Mouse (Mus musculus): ENCODE measurements around the gene Acaca.

Gene Acaca

DNA sequence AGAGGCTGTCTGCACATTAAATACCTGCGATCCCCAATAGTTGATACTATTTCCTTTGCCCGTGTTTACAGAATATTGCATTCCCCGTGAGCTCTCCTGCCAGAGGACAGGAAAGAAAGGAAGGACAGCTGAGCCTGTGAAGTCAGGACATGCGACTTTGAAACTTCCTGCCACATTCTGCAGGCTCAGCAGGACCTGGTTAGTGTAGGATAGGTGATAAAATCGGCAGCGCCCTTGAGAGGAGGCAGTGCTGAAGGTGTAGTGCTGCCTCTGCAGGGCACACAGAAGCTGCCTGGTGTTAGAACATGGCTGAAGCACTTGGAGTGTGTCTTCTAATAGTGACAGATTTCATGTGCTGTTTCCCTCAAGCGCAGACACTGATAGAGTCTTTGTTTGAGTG, 264.1 kb downstream of the Acaca start:
- no peak for DNase-seq (ENCODE audit: low spot score in 2 of 2)

DNA sequence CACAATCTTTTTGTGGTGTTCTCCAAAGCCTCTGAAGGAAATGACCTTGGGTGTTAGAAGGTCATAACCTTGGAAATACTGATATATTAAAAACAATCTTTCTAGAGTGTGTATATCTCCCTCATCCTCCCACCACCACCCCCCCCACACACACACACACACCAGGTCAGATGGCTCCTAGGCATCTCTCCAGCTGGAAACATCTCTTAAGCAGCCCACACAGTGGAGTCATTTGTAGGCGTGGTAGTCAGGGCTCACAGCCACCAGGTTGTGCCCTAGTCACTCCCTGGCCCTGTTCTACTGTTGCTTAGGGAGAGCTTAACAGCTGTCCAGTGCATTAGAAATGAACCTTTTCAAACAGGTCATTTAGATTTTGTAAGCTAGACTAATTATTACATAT, 265.5 kb downstream of the Acaca start:
- DNase-seq (ENCODE audit: low spot score in 2 of 2), result no peak

DNA sequence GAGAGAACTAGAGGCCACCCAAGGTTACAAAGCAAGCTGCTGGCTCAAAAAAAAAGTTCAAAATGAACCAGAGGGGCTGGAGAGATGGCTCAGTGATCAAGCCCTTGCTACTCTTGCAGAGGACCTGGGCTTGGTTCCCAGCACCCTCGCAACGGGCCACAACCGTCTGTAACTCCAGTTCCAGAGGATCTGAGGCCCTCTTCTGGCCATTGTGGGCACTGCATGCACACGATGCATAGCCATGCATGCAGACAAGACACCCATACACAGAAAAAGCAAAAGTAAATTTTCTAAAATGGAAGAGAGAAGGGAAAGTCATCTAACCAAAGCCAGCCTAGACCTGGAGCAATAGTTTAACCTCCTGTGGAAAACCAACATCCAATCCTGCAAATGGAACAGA, 277.3 kb downstream of the Acaca start:
- no peak for DNase-seq (ENCODE audit: low spot score in 2 of 2)

DNA sequence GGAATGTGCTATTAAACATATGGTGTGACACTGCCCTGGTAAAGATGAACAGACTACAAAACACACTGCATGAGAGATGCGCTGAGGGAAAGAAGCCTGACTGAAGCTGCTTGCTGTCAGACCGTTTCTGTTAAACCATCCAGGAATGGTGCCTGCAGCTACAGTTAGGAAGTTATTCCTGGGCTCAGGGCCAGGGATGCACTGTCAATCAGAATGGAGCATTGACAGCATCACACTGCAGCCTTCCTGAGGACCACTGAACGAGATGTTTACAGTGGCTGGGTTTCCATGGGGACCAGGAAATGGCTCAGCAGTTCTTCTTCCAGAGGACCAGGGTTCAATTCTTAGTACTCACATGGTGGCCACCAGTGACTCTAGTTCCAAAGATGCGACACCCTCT, 280.9 kb downstream of the Acaca start:
- DNase-seq (ENCODE audit: low spot score in 2 of 2), result no peak

DNA sequence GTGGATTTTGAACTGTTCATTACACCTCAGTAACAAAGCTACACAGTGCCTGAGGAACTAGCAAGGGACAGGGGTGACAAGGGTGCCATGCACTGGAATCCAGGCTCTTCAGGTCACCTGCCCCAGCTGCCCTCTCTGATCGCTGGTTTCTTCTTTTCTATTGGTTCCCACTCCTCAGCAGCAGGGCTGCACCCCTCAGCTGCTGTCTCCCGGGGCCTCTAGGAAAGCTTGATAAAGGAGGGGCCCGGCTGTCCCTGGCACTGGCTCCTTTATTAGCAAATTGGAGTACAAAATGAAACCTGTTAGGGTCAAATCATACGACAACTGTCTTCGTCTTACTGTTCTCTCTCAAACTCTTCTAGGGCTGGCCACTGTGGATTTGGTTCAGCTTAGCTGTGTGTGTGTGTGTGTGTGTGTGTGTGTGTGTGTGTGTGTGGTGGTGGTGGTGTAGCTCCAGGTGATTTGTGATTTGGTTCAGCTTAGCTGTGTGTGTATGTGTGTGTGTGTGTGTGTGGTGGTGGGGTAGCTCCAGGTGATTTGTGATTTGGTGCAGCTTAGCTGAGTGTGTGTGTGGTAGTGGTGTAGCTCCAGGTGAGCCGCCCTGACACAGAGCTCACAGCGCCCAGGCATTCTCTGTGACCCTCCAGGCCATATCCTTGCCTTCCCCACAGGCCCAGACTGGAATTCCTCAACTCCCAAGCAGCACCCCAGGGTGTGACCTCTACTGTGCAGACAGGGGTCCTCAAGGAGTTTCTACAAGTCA, 281.6 kb downstream of the Acaca start:
- no peak for DNase-seq (ENCODE audit: low spot score in 2 of 2)

DNA sequence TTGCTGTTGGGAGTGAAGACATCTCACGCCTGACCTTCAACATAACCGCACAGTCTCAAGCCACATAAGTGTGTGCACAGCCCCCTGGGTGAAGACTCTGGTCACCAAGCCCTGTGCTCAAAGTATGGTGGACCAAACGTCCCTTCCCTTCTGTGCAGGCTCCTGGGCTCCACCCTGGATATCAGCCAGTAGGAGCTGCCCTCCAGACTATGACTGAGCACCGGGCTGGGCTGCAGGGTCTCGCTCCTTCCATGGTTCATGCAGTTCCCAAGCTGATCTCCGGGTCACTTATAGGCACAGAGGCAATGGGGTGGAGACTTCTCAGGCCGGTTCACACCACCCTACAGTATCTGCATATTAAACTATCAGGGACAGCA, 282.2 kb downstream of the Acaca start:
- DNase-seq (ENCODE audit: low spot score in 2 of 2), result no peak

DNA sequence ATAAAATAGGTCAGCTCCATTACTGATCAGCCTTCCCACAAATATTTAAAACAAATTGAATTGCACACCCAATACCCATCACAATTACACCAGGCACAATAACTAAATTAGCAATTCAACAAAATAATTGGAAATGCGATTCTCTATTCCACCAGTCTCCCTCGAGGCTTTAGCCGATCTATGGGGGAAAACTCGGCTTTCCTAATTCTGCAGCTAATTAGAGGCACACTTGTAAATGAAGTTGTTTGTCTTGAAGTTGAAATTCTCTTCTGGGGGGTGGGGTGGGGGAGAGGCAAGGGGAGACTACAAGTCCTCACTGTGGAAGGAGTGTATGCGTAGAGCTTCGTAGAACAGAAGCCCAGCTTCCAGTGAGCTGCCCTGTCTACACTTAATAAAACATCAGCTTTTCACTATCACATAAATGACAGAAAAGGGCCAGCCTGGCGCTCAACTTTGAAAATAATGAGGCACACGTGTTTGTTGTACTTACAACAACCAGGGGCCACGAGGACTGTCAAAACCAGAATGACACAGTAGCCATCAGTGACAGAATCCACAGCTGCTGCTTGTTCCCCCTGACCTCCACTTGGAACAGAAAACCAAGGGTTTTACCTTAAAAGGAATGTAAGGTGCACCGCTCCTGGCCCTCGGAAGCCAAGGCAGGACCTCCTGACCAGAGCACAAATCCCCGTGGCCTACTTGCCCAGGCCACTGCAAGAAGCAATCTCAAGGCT, 282.9 kb downstream of the Acaca start:
- DNase-seq (ENCODE audit: low spot score in 2 of 2), result no peak

DNA sequence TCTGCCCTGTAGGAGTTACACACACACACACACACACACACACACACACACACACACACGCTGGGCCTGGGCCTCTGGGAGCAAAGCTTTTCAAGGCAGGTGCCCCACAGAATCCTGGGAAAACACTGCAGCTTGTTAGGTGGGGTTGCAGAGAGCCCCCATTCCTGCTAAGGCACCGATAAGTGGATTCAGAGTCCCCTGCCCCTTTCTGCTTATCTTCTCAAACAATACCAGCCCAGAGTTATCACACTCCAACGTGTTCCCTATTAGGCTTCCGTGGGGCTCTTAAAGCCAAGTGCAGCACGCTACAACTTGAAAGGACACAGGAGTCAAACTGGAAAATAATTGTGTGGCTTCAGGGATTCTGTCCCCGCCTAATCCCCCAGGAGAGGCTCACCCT, 283.6 kb downstream of the Acaca start:
- peak in 1 of 2 experiments; percentile 17 for DNase-seq (ENCODE audit: low spot score in 2 of 2)

DNA sequence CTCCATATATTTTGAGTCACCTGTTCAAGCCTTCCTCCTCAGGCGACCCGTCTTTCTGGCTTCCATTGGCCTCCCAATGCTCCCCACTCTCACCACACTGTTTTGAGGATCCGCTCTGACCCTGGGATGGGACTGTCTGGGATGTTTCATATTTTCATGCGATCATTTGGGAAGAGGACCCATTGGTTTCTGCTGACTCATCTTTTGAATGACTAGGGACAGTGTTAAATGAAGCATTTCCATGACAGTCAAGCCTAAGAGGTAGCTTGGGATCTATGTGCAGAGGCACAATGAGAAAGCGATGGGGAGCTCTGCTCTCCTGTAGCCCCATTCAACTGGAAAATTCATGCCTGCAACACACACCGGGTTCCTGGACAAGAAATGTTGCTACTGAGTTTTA, 291.3 kb downstream of the Acaca start:
- no peak for DNase-seq (ENCODE audit: low spot score in 2 of 2)

DNA sequence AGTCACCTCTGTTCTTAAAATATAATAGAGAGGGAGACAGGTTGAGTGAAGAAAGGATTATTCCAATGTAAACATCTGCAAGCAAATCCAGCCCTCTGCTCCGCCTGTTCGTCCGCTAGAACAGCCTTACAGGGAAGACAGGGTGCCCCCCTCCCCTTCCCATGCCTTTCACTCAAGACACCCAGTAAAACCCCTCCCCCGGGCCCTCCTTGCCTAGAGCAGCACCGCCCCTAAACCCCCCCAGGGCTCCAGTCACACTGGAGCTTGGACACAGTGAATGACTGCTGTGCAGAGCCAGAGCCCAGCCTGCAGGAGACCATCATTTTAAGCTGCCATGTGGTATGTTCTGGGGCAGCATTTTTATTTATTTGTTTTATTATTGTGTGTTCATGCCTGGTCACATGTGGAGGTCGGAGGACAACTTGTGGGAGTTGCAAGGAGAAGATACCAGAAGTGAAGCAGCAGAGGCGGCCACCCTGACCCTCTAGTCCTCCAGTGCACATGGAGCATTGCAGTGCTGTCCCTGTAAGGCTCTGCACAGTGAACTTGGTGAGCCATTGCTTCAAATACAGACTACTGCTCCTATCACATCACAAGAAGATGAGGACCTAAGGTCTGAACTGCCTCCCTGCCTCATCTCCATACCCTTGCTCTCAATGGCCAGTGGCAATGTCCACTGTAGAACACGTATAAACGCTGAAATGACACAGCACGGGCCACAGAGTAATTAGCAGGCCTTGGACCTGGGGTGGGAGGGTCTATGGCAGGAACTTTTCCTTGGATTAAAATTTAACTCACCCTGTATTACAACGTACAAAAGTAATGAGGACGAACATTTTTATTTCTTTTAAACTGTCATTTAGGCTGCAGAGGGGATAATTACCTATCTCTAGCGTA, 296.5 kb downstream of the Acaca start:
- DNase-seq (ENCODE audit: low spot score in 2 of 2), result no peak

DNA sequence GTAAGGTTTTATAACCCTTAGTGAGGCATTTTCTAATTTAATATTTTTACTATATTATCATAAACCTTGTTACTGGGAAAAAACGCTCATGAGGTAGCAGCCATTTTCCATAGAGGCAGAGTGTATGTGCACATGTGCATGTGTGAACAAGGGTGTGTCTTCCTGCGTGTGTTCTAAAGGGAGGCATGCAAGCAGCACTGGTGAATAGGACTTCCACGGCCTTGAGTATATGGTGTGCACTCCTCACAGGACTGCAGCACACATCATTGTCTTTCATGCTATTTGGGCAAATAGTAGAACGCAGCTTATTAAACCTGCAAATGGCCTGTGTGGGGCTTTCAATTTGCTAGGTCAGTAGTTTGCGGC, 297.1 kb downstream of the Acaca start:
- DNase-seq (ENCODE audit: low spot score in 2 of 2), result no peak

DNA sequence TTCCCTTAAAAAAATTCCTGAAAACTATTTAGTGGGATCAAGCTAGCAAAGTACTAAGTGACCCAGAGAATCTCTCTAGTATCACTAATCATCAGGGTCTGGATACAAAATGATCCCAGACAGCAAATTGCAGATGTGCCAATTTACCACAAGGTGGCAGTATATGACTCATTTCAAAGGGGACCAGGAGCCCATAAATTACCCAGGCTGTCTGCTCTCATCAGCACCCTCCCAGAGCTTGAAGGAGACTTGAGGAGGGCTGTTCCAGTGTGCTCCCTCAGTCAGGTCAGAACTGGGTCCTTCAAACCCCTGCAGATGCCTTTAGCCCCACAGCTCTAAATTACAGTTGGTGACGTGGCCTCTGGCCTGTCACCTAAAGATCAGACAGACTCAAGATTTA, 300.1 kb downstream of the Acaca start:
- DNase-seq (ENCODE audit: low spot score in 2 of 2), result no peak

DNA sequence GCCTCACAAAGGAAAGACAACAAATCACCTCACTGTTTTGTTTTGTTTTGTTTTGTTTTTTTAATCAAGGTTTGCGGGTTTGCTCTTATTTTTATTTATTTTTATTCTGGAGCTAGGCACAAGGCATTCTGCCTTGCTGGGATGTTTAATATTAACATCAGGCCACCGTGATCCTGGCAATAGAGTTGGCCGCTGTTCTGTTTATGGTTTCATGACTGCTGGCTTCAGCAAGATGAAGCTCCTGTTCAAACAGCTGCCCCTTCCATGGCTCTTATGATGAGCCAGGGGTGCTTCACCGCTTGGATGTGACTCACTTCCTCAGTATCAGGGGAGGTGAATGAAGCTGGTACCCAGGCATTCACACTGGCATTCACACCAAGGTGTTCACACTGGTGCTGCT, 300.9 kb downstream of the Acaca start:
- DNase-seq (ENCODE audit: low spot score in 2 of 2), result no peak

DNA sequence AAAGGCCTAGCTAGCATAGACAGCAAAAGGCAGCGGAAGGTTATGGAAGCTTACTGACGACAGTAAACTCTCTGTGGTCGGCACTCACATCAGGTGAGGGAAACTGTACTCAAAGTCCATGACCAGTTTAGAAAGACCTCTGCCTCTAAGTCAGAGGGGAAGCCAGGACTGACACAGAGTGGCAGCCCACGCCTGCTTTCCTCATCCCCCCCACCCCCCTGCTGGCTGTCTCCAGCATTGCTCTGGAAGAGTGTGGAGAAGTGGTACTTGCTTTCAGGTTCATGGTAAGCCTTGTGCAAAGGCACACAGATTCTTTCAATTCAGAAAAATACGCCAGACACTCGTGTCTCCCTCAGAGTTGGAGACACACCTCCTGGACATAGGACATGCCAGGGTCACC, 305.4 kb downstream of the Acaca start:
- no peak for DNase-seq (ENCODE audit: low spot score in 2 of 2)

DNA sequence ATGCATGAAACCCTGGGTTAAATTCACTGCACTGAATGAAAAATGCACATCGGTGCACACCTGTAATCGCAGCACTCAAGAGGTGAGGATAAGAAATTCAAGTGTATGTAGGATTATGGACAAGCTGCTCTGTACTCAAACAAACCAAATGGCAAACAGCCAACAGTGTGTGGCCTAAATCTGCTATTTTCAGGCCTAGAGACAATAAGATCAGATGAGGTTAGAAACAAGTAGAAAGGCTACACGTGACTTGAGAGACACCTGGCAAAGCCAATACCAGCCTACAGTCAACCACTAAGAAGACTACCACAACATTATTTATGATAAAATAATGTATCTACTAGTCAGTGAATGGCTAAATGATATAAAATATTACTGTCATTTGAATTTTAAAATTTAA, 310.9 kb downstream of the Acaca start:
- DNase-seq (ENCODE audit: low spot score in 2 of 2), result no peak

DNA sequence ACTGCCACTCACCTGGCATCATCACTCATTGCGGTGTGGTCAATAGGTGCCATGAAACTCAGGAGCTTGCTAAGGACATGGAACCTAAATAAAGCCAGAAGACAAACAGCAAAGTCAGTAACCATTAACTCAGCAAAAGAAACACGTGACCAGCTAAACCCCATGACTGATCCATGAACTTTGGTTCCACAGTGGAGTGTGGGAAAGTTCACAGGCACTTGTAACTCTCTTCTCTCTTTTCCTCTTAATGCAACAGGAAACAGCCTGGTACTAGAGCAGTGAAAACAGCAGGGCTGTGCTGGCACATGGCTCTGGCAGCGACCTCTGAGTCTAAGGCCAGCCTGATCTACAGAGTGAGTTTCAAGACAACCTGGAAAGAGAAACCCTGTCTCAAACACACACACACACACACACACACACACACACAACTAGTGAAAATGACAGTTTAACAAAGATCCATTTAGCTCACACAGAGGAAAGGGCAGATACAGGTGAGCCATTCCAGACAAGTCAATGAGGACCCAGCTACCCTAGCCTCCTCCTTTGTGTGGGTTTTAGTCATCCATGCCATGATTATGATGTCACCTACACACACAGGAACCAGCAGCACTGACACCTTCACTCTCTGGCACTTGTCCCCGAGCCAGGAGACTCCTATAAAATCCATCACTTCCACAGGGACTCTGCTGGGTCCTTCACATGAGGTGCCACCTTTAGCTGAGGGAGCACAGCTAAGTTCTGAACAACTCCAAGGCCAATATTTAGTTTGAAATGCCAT, 313.3 kb downstream of the Acaca start:
- no peak for DNase-seq (ENCODE audit: low spot score in 2 of 2)

Data from spleen, postnatal 4 days (tissue).